Mouse (Mus musculus): ENCODE data around the gene BC048562. TPM values are rescaled to one million over a fixed set of nuclear protein-coding genes. Genes with fewer than 3 reads are reported as not detected.

The BC048562 gene
- polyA plus RNA-seq, 1 experiment from 2014 or later: not detected

DNA sequence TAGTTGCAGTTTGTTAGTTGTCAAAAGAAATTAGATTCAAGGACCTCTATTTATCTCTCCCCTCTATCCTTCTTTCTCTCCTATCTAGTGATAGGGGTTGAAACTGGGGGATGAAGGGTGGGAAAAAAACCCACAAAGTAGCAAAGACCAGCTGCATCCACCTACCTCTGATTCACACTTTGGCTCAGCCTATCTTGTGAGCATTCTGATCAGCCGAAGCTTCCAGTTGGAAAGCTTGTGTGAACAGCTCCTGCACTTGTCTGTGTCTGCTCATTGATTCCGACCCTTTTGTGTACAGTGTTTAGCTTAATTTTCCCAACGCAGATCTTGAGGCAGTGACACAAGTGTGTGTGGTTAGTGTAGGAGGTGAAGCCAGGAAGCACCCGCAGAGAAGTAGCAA, 17.2 kb downstream of the BC048562 start:
- 83% methylated on average over 4 of the region's 4 CpGs for WGBS
- Histone ChIP-seq H3K4me1 (ENCODE audit: control insufficient read depth, insufficient read depth, low read length) (peaks cover 16% of the 10 kb centered on the region), H3K4me3 (ENCODE audit: low read depth, low read length) (no peak overlapping the region), H3K9ac (ENCODE audit: low read length) (no peak overlapping the region), H3K4me2 (ENCODE audit: low read depth) (no peak overlapping the region), H3K36me3 (ENCODE audit: control insufficient read depth, insufficient read depth, low read length) (no peaks in the 10 kb centered on the region), H3K27me3 (ENCODE audit: control insufficient read depth, insufficient read depth, low read length) (no peaks in the 10 kb centered on the region), H3K27ac (ENCODE audit: low read depth, low read length) (no peak overlapping the region), H3K9me3 (ENCODE audit: control insufficient read depth, low read length) (no peaks in the 10 kb centered on the region)
- no peak for ATAC-seq (ENCODE audit: insufficient read depth, low FRiP score, low TSS enrichment)
- no peak for DNase-seq (ENCODE audit: low spot score)

GRCm38 (mm10) chr9:108454429-108454828, 18.1 kb downstream of the BC048562 start:
- no peak for ATAC-seq (ENCODE audit: insufficient read depth, low FRiP score, low TSS enrichment)
- Histone ChIP-seq H3K36me3 (ENCODE audit: control insufficient read depth, insufficient read depth, low read length) (no peaks in the 10 kb centered on the region), H3K9me3 (ENCODE audit: control insufficient read depth, low read length) (no peaks in the 10 kb centered on the region), H3K4me1 (ENCODE audit: control insufficient read depth, insufficient read depth, low read length) (peaks cover 14% of the 10 kb centered on the region), H3K4me3 (ENCODE audit: low read depth, low read length) (no peak overlapping the region), H3K9ac (ENCODE audit: low read length) (no peak overlapping the region), H3K4me2 (ENCODE audit: low read depth) (no peak overlapping the region), H3K27ac (ENCODE audit: low read depth, low read length) (no peak overlapping the region), H3K27me3 (ENCODE audit: control insufficient read depth, insufficient read depth, low read length) (no peaks in the 10 kb centered on the region)
- WGBS: 87% methylated on average over 6 of the region's 6 CpGs
- no peak for DNase-seq (ENCODE audit: low spot score)

- no peaks in the 10 kb centered on the region for H3K27me3 ChIP-seq (ENCODE audit: control insufficient read depth, insufficient read depth, low read length)
- H3K4me1 ChIP-seq (ENCODE audit: control insufficient read depth, insufficient read depth, low read length): peaks cover under 1% of the 10 kb centered on the region
- no peak overlapping the region for H3K4me2 ChIP-seq (ENCODE audit: low read depth)
- WGBS: 79% methylated on average over 12 of the region's 12 CpGs
- no peaks in the 10 kb centered on the region for H3K36me3 ChIP-seq (ENCODE audit: control insufficient read depth, insufficient read depth, low read length)
- no peak overlapping the region for H3K4me3 ChIP-seq (ENCODE audit: low read depth, low read length)
- H3K9me3 ChIP-seq (ENCODE audit: control insufficient read depth, low read length): no peaks in the 10 kb centered on the region
- DNase-seq (ENCODE audit: low spot score): no peak
- no peak overlapping the region for H3K27ac ChIP-seq (ENCODE audit: low read depth, low read length)
- no peak overlapping the region for H3K9ac ChIP-seq (ENCODE audit: low read length)
- ATAC-seq (ENCODE audit: insufficient read depth, low FRiP score, low TSS enrichment): no peak
These were observed 19.7 kb downstream of the BC048562 start for GRCm38 (mm10) chr9:108455747-108456571.

- Histone ChIP-seq H3K9ac (ENCODE audit: low read length) (no peak overlapping the region), H3K9me3 (ENCODE audit: control insufficient read depth, low read length) (no peaks in the 10 kb centered on the region), H3K4me3 (ENCODE audit: low read depth, low read length) (no peak overlapping the region), H3K4me1 (ENCODE audit: control insufficient read depth, insufficient read depth, low read length) (peaks cover 9% of the 10 kb centered on the region), H3K27ac (ENCODE audit: low read depth, low read length) (no peak overlapping the region), H3K4me2 (ENCODE audit: low read depth) (no peak overlapping the region), H3K36me3 (ENCODE audit: control insufficient read depth, insufficient read depth, low read length) (no peaks in the 10 kb centered on the region), H3K27me3 (ENCODE audit: control insufficient read depth, insufficient read depth, low read length) (no peaks in the 10 kb centered on the region)
- no peak for ATAC-seq (ENCODE audit: insufficient read depth, low FRiP score, low TSS enrichment)
- 90% methylated on average over 10 of the region's 10 CpGs for WGBS
- no peak for DNase-seq (ENCODE audit: low spot score)
These were observed 20.7 kb downstream of the BC048562 start for GRCm38 (mm10) chr9:108456953-108457352.

GRCm38 (mm10) chr9:108459939-108460318, 23.6 kb downstream of the BC048562 start:
- peaks cover 10% of the 10 kb centered on the region for H3K36me3 ChIP-seq (ENCODE audit: control insufficient read depth, insufficient read depth, low read length)
- no peak overlapping the region for H3K27ac ChIP-seq (ENCODE audit: low read depth, low read length)
- peak overlapping the region; percentile 92; the same call in 1 of the 2 replicates for H3K4me2 ChIP-seq (ENCODE audit: low read depth)
- 93% methylated on average over 1 of the region's 1 CpGs for WGBS
- no peaks in the 10 kb centered on the region for H3K9me3 ChIP-seq (ENCODE audit: control insufficient read depth, low read length)
- H3K4me1 ChIP-seq (ENCODE audit: control insufficient read depth, insufficient read depth, low read length): peaks cover 9% of the 10 kb centered on the region
- H3K27me3 ChIP-seq (ENCODE audit: control insufficient read depth, insufficient read depth, low read length): no peaks in the 10 kb centered on the region
- DNase-seq (ENCODE audit: low spot score): no peak
- H3K9ac ChIP-seq (ENCODE audit: low read length): no peak overlapping the region
- no peak for ATAC-seq (ENCODE audit: insufficient read depth, low FRiP score, low TSS enrichment)
- H3K4me3 ChIP-seq (ENCODE audit: low read depth, low read length): peak overlapping the region; percentile 96

DNA sequence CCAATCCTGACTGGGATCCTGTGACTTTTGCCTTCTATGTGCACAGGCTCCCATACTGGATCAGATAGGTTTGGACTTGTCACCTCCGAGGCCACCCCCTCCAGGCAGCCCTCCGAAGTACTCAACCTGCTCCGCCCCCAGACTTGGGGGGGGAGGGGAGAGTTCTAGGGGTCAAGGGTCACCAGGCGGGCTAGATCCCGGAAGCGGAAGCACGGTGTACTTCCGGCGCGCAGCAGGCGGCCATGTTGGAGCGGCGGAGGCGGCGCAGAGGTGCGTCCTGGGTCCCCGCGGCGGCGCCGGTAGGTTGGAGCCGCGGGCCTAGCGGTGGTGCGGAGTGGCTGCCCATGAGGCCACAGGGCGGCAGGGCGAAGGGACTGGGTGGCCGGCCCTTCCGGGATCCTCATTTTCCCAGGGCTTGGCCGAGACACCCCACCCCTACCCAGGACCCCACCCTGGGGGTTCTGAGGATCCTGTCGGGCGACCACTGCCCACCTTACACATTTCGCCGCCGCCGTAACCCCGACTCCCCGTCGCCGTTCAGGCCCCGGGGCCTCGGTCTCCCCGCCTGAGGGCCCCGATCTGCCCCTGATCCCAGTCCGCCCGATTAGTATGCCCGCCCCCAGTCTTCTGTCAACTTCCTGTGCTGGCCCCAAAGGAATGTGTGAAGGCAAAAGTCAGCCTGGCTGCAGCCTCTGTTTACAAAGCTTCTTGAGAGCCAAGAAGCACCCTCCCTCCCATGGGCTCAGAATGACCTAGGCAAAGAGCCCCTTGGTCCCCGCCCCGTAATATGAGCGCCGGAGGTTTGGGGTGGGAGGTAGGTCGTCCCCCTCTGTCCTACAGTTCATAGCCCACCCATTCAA, 24.3 kb downstream of the BC048562 start, which contains the start of gene Ccdc71:
TSS of gene Ccdc71 (plus strand) at position 209 of the 860 bp plus-strand sequence.
- peak; percentile 90 for DNase-seq (ENCODE audit: low spot score)
- H3K27ac ChIP-seq (ENCODE audit: low read depth, low read length): peak within 1 kb of the TSS; percentile 70; the same call in 1 of the 2 replicates
- H3K9me3 ChIP-seq (ENCODE audit: control insufficient read depth, low read length): no peaks in the 10 kb centered on the region
- H3K27me3 ChIP-seq (ENCODE audit: control insufficient read depth, insufficient read depth, low read length): no peaks in the 10 kb centered on the region
- WGBS: under 1% methylated on average over 42 of the region's 52 CpGs
- H3K36me3 ChIP-seq (ENCODE audit: control insufficient read depth, insufficient read depth, low read length): peaks cover 14% of the 10 kb centered on the region
- H3K9ac ChIP-seq (ENCODE audit: low read length): peak within 1 kb of the TSS; percentile 88
- peak; percentile 77 for ATAC-seq (ENCODE audit: insufficient read depth, low FRiP score, low TSS enrichment)
- peak within 1 kb of the TSS; percentile 92 for H3K4me2 ChIP-seq (ENCODE audit: low read depth)
- peak within 1 kb of the TSS; percentile 96 for H3K4me3 ChIP-seq (ENCODE audit: low read depth, low read length)
- H3K4me1 ChIP-seq (ENCODE audit: control insufficient read depth, insufficient read depth, low read length): peaks cover 9% of the 10 kb centered on the region

- peaks cover 16% of the 10 kb centered on the region for H3K36me3 ChIP-seq (ENCODE audit: control insufficient read depth, insufficient read depth, low read length)
- H3K4me3 ChIP-seq (ENCODE audit: low read depth, low read length): peak within 1 kb of the TSS; percentile 96
- ATAC-seq (ENCODE audit: insufficient read depth, low FRiP score, low TSS enrichment): peak; percentile 25; the same call in 1 of the 2 replicates
- peak within 1 kb of the TSS; percentile 88 for H3K9ac ChIP-seq (ENCODE audit: low read length)
- H3K4me1 ChIP-seq (ENCODE audit: control insufficient read depth, insufficient read depth, low read length): peaks cover 9% of the 10 kb centered on the region
- no peaks in the 10 kb centered on the region for H3K9me3 ChIP-seq (ENCODE audit: control insufficient read depth, low read length)
- DNase-seq (ENCODE audit: low spot score): no peak
- WGBS: 34% methylated on average over 11 of the region's 11 CpGs
- peak within 1 kb of the TSS; percentile 70; the same call in 1 of the 2 replicates for H3K27ac ChIP-seq (ENCODE audit: low read depth, low read length)
- no peaks in the 10 kb centered on the region for H3K27me3 ChIP-seq (ENCODE audit: control insufficient read depth, insufficient read depth, low read length)
- peak within 1 kb of the TSS; percentile 92 for H3K4me2 ChIP-seq (ENCODE audit: low read depth)
These were observed 24.9 kb downstream of the BC048562 start, which contains the start of gene Klhdc8b for GRCm38 (mm10) chr9:108461181-108461631. TSS of gene Klhdc8b (minus strand) at chr9:108461581.

DNA sequence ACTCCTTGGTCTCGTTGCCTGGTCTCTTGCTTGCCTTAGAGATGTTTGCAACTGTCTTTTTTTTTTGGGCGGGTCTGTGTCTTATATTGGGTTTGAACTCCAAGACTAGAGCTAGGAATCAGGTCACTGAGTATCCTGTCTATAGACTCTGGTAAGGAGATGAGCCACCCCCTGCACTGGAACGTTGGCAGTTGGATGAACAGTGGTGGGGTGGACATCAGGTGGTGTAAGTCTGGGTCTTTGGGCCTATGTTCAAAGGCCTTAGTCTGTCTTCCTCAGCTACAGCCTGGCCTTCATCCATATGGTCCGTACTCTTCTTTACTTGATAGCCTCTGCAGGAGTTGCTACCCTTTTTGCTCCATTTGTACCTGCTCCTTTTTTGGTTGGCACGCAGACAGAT, 25.4 kb downstream of the BC048562 start:
- WGBS: 90% methylated on average over 5 of the region's 5 CpGs
- Histone ChIP-seq H3K4me1 (ENCODE audit: control insufficient read depth, insufficient read depth, low read length) (peaks cover 9% of the 10 kb centered on the region), H3K9ac (ENCODE audit: low read length) (peak overlapping the region; percentile 88; the same call in 1 of the 2 replicates), H3K9me3 (ENCODE audit: control insufficient read depth, low read length) (no peaks in the 10 kb centered on the region), H3K27ac (ENCODE audit: low read depth, low read length) (no peak overlapping the region), H3K36me3 (ENCODE audit: control insufficient read depth, insufficient read depth, low read length) (peaks cover 16% of the 10 kb centered on the region), H3K4me2 (ENCODE audit: low read depth) (peak overlapping the region; percentile 92), H3K27me3 (ENCODE audit: control insufficient read depth, insufficient read depth, low read length) (no peaks in the 10 kb centered on the region), H3K4me3 (ENCODE audit: low read depth, low read length) (peak overlapping the region; percentile 96; the same call in 1 of the 2 replicates)
- no peak for ATAC-seq (ENCODE audit: insufficient read depth, low FRiP score, low TSS enrichment)
- DNase-seq (ENCODE audit: low spot score): no peak
